Mouse (Mus musculus) liver, embryonic 14 days (tissue): Measurements from ENCODE around the gene Prr9. TPM values are rescaled to one million over a fixed set of nuclear protein-coding genes. Genes with fewer than 3 reads are reported as not detected.

ENCODE experiments used
- polyA plus RNA-seq: library from polyadenylated mRNA; depleted of rRNA; stranded (reverse); fragments of >200 nt; gene quantifications from 2 replicates; pipeline ENCODE4 v1.2.3, GENCODE M21; 2012; rRNA removed

Prr9 gene
- polyA plus RNA-seq = not detected in 2 replicates

GRCm38 (mm10) chr3:92123847-92124246 is at the start of gene Prr9:
Prr9 (minus strand) TSS chr3:92123947.

GRCm38 (mm10) chr3:92142644-92143043 is 18.9 kb upstream of the Prr9 start, which contains the start of gene Lelp1:
Lelp1 (minus strand) TSS chr3:92142744.

DNA sequence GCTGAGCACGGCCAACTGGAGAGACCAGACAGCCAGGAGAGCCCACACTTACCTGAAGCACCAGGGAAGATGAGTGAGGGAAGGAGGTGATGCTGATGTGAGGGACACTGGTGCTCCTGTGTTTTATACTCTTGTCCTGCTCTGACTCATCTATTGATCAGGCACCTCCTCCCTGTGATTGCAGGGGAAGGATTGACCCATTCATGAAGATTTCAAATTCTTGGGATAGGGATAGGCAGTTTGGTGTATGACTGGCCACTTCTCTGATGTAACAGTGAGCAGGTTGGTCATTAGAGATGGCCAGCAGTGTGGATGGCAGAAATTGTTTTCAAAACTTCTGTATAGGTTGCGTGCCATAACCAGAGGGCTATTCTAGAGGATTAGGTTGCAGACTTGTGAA is 40.7 kb downstream of the Prr9 start, which contains the start of gene Lor:
Gene Lor (minus strand): TSS at position 101 of the 400 bp plus-strand sequence.

Other genes with a start within 250 kb of the Prr9 start
- gene Pglyrp3, start 109.4 kb downstream of the Prr9 start, polyA plus RNA-seq = not detected in 2 replicates
- 0.03 TPM in 2 replicates for gene Lor, start 40.8 kb downstream of the Prr9 start, polyA plus RNA-seq
- not detected in 2 replicates for gene Lelp1, start 18.8 kb upstream of the Prr9 start, polyA plus RNA-seq
- not detected in 2 replicates for gene Sprr2a1, start 91.9 kb upstream of the Prr9 start, polyA plus RNA-seq
- 0.19 and 0.24 TPM in 2 replicates for gene Sprr2a2, start 92.0 kb upstream of the Prr9 start, polyA plus RNA-seq
- gene Sprr2a3, start 161.5 kb upstream of the Prr9 start, polyA plus RNA-seq = not detected in 2 replicates
- gene Sprr2b, start 192.7 kb upstream of the Prr9 start, polyA plus RNA-seq = not detected in 2 replicates
- not detected in 2 replicates for gene Sprr2d, start 215.2 kb upstream of the Prr9 start, polyA plus RNA-seq
- not detected in 2 replicates for gene Sprr2e, start 228.2 kb upstream of the Prr9 start, polyA plus RNA-seq
- gene Sprr2f, start 241.2 kb upstream of the Prr9 start, polyA plus RNA-seq = not detected in 2 replicates